Mouse (Mus musculus): ENCODE measurements around the gene Ankrd63.

Gene Ankrd63

DNA sequence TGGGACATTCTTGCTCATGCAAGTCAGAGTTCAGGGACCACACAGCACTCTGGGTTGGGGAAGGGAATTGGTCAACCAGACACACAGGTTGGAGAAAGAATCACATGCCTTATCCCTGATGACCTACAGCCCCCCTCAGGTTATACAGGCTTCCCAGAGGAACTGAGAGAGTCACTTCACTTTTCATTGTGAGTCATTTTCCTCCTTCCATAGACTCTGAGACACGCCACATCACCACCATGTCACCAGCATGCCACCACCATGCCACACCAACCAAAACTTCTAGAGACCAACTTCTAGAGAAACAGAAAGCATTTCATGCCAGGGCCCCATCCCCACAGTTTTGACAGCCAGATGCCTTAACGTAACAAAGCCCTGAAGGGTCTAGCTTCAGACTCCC lies 23.1 kb upstream of the Ankrd63 start:
- no peak for DNase-seq (ENCODE audit: low spot score)

DNA sequence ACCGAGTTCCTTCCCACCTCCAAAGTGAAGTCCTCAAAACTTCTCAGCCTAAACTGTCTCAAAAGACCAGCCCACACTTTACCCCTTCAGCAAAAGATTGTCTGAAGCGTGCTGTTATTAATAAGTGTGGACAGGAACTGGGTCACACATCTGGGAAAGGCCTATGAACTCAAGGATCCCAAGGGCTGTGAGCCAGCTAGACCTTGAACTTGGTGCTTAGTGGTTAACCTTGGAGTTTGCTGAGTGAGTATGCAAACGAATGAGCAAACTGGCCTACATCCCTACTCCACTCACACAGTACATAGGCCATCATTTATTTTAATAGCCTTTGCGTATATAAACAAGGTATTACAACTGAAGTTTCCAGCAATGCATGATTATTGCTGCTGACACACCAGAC lies 21.7 kb upstream of the Ankrd63 start:
- no peak for DNase-seq (ENCODE audit: low spot score)

DNA sequence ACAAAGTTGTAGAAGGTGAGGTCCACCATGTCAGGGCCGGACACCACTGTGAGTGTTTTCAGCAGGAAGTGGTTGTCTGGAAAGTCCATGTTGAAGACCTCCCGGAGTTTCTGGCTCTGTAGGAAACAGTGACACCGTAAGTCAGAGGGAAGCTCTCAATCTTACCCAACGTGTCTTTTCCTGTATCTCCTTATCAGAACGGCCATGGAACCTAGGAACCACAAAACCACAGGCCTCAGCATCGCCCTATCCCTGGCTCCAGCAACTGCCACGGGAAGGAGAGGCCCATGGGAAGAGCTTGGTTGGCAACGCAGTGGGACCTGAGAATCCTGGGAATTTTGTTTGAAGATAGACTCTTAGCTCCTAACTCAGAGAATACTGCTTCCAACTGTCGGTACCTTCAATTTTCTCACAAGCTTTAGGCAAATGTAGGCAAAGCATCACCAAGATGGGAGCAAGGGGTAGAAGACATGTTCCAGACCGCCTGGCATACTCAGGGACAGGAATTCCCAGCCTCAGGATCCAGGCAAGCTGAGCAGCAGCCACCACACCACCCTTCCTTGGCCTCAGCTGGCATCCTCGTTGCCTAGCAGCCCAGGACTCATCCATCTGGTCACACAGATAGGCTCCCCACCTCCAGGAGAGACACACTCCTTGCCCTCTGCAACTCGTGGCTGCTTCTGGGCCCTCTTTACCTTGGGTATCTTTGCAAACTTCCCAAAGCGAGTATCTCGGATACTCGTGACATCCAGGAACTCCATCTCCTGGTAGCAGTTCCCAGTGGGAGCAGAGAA lies 20.1 kb upstream of the Ankrd63 start:
- no peak for DNase-seq (ENCODE audit: low spot score)

DNA sequence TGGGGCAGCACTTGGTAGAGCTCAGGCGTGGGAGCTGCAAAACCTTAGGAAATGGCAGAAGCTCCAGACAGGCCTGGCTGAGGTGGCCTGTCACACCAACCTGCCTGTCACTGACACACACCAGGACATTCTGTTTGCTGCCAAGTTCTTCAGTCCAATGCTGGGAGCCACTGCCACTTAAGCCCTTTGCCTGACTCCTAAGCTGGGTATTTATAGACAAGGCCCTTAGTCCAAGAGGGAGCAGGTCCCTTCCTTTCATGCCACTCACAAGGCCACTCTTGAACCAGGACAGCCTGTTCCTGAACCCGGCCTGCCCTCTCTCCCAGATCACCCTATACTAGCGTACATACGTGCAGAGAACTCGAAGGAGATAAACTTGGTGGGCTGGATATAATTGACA lies 12.9 kb upstream of the Ankrd63 start:
- DNase-seq (ENCODE audit: low spot score), result no peak

DNA sequence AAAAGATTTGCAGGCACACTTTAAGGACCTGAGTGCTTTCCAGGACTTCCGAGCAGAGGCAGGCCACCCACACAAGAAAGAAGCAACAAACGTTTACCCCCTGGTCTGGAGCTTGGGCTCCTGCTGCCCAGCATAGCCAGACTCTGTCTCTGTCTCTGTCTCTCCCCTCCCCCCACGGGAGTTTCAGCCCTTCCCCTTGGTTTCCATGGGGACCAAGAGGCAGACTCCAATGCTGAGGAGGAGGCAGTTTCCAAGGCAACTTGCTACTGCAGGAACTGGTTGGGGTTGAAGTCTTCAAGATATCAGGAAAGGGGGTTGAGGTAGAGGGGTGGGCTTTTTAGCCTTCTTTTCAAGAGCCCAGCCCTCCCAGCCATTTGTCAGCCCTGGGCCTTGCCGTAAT lies 10.5 kb upstream of the Ankrd63 start:
- DNase-seq (ENCODE audit: low spot score), result no peak

DNA sequence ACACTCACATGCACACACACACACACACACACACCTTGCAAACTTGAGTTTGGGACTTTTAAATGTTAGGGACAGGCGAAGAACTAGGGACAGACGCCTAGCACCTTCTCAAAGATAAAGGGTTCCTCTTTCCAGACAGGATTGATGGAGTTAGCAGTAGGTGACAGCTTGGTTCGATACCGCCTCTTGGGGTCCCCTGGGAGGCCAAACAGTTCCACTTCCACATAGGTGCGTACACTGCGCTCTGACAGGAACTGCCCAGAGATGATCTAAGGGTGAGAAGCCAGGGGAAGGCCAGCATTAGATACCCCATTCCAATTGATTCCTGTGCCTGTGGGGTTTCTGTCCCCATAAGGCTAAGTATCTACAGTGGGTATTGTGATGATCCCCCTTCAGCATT lies 9.9 kb upstream of the Ankrd63 start:
- no peak for DNase-seq (ENCODE audit: low spot score)

DNA sequence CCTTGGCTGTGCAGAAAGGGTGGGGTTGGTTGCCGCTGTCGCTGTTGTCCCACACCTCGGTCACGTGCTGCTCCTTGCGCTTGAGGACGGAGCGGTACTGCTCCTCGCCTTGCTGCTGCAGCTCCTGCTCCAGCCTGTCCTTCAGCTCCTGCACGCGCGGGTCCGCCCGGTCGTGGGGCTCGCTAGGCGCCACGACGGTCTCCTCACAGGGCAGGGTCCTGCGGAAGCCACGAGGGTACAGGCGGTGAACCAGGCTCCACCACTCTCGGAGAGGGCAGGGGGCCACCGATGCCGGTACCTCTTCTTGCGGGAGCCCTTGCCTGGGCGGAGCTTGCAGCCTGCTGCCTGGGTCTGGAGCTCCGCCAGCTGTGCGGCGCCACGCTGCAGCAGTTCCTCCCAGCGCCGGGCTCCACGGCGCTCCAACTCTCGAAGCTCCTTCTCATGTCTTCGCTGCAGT lies 7.3 kb upstream of the Ankrd63 start:
- no peak for DNase-seq (ENCODE audit: low spot score)

DNA sequence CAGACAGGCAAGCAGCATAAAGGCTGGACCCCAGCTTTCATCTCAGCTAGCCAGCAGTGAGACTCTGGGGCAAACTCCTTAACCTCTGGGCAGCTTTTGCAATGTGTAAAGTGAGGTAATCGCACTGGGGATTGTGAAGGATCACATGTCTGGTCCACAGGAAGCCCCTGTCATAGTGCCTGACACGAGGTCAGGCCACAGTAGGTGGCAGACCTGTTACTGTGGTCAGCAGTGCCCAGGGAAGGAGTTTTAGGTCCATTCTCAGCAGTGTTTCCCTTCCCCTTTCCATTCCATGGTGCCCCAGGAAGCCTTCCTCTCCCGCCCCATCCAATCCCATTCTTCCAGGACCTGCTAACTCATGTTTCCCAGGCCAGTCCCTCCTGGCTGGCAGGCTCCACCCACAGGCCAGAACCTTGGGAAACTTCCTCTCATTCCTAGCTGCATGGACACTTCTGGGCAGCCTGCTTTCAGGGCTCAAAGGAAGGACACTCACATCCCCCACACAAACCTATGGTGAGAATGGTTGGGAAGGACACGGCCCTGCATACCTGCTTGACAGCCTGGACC lies 6.0 kb upstream of the Ankrd63 start:
- no peak for DNase-seq (ENCODE audit: low spot score)

DNA sequence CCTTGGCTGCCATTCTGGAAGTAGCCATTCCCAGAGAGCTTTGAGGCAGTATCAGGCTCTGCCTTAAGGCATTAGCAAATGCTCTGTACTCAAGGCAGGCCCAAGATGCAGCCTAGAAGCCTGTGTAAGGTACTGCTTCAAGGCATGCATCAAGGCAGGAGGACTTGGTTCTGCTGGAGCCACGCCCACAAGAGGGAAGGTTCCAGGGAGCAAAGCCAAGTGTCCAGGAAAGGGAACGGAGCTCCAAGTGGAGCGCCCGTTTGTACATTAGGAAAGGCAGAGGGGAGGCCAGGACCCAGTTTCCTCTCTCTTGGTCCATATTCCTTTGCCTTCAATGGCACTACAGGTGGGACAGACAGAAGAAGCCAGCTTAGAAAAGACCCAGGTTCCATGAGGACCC lies 4.7 kb upstream of the Ankrd63 start:
- DNase-seq (ENCODE audit: low spot score), result no peak

DNA sequence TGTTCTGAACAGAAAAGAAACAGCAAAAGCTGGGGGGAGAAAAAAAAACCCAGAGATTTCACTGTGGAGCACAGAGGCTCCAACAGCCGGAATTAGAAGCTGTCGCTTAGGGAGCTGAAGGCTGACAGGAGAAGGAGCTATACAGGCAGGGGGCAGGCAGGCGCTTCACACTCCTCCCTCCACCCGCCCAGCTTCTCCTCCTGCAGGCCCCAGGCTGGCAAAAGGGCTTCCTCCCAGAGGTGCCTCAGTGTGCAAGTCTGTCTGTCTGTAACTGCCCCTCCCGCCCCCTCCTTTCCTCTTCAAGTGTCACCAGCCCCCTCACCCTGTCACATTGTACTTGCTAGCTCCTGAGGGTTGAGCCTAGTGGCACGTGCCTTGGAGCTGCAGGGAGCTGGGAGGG lies 2.7 kb upstream of the Ankrd63 start:
- DNase-seq (ENCODE audit: low spot score), result no peak

DNA sequence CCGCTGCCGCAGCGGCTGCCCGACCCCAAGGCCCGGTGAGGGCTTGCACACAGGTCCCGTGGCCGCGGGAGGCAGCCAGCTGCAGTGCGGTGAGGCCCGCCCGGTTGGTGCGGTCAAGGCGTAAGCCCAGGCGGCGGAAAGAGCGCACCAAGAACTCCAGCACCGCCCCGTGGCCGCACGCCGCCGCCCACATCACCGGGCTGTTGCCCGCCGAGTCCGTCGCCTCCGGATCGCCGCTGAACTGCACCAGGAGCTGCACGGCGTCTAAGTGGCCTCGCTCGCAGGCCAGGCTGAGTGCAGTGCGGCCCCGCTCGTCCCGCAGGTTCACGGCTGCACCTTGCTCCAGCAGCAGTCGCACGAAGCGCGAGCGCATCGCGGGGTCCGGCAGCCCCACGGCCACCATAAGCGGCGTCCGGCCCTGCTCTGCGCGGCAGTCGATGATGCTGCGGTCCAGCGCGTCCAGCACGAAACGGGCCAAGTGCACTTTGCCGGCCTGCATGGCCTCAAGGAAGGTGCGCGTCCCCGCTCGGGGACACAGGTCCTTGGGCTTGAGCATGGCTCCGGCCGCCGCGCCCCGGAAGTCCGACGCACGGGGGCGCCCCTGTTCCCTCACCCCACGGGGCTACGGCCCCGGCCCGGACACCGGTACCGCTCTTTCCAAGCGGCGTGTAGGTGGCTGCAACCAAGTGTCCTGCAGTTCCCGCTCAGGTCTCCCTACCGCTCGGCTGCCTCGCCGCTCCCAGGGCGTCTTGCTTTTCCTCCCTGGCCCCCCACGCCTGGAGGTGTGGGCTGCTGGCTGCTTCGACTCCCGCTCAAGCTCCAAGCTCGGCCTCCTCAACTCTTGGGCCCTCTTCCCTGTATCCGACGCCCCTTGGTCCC lies 641 bp downstream of the Ankrd63 start:
- no peak for DNase-seq (ENCODE audit: low spot score)

DNA sequence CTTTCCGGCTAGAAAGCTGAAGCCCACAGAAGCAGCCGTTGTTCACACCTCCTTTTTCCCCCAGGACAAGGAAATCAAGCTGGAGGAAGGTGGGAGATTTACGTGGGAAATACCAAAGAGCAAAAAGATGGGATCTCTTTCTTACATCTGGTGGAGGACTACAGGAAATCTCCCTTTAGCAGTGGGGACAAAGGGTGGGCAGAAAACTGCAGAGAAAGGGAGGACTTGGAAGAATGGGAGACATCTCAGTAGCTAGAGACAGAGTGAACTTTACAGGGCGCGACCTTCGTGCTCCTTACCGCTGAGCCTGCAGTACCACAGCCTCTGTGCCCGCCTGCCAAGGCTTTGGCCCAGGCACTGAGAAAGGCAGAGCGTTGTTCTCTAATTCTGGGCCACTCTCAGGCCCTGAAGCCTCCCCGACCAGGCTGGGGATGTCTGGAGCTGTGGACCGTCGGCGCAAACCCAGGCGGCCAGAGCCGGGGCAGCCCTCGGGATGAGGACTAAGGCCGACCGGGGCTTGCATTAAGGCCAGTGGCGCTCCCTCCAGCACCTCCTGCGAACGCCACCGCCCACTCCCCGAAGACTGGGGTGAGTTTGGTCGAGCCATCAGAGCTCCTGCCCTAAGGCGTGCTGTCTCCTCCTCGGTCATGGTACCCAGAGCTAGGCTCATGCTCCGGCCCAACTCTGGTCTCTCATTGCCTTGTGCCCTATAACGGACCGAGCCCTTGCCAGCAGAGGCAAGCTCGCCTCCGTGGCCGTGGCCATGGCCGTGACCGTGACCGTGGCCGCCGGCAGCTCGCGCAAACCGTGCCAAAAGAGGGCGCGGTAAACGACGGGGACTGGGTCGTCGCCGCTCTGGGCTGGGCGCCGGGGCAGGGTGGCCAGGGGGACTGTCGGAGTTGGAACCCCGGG lies 1.5 kb downstream of the Ankrd63 start:
- DNase-seq (ENCODE audit: low spot score), result no peak

DNA sequence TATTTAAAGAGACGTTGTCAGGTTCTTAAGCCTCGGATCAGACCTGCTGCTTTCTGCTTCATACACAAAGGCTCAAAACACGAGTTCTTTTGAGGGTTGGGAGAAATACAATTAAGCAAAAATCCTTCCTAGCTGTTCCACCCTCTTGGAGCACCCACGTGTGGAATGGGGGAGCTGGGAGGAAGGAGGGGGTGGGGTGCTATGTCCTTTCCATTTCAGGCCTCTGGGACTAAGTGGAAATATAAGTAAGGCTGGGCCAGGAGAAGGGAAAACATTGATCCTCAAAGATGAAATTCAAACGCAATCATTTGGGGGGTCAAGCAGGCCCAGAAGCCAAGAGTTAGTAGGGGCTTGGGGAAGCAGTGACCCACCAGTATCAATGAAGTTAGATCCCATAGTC lies 2.6 kb downstream of the Ankrd63 start:
- DNase-seq (ENCODE audit: low spot score), result no peak

DNA sequence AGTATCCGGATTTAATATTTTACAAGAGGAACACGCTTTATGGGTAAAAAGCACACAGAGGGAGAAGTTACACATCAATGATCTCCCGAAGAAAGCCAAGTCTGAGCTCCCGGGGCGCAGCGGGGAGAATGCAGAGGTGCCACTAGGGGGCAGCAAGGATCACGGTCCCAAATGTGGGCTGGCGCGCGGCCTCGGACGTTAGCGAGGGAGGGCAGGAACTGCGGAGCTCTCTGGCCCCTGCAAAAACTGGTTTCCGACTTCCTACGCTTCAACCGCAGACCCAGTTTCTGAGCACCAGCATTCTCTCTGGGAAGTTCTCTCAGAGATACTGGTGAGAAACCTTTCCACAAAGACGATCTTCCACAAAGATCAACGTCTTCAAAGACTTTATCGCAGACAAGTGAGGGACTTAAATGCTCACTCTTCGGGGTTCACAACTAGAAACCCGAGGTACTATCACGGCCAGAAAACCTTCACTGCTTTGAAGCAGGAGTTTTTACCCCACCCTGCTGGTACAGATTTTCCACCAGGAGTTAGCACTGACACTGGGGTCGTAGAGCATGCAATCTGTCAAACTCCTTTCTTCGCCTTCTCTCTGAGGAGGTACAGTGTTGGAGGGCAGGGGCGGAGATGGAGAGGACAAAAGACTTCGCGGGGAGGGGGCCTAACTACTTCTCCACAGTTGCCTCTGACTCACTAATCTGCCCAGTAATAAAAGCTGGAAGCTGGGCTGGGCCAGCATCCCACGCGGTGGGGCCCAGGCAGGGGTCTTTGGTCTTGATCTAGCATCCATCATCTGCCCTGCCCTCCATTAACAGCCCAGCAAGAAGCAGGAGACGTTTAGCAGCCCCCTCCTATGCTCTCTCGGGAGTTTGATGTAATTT lies 3.3 kb downstream of the Ankrd63 start:
- peak; percentile 83 for DNase-seq (ENCODE audit: low spot score)

DNA sequence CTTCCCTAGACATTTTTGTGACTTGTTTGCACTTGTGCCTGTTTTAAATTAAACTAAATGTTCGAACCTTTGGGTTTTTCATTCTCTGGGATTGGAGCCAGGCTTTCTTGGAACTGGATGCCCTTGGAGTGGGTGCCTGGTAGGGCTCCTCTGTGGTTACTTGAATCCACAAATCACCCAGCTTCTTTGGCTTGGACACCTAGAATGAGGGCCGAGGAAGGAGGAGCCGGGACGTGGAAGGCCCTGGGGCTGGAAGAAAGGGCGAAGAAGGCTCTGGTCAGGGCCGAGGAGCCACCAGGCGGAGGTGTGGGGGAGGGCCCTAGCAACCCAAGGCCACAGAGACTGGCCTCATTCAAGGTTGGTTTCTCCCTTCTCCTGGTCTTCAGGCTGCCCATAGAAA lies 5.8 kb downstream of the Ankrd63 start:
- DNase-seq (ENCODE audit: low spot score), result no peak

DNA sequence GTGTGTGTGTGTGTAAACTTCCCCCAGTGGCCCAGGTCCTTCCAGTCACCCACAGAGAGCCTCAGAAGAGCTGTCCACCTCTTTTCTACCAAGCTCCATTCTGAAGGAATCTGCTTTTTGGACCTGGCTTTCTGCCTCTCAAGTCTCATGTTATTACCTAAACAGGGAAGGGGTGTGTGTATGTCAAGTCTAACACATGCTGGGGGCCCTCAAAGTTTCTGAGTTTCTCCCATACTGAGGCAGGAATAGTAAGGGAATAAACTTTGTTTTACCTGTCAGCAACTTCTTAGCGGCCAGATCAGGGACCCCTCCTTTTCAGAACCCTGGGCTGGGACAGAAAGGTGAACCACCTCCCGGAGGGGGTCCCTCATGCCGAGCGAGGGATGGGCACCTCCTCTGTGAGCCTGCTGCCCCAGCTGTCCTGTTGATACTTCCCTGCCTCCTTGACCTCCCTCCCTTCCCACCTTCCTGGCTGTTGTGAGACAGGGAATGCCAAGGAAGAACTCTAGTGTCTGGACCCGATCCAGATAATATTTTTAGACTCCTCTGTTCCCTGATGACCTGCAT lies 6.4 kb downstream of the Ankrd63 start:
- no peak for DNase-seq (ENCODE audit: low spot score)

DNA sequence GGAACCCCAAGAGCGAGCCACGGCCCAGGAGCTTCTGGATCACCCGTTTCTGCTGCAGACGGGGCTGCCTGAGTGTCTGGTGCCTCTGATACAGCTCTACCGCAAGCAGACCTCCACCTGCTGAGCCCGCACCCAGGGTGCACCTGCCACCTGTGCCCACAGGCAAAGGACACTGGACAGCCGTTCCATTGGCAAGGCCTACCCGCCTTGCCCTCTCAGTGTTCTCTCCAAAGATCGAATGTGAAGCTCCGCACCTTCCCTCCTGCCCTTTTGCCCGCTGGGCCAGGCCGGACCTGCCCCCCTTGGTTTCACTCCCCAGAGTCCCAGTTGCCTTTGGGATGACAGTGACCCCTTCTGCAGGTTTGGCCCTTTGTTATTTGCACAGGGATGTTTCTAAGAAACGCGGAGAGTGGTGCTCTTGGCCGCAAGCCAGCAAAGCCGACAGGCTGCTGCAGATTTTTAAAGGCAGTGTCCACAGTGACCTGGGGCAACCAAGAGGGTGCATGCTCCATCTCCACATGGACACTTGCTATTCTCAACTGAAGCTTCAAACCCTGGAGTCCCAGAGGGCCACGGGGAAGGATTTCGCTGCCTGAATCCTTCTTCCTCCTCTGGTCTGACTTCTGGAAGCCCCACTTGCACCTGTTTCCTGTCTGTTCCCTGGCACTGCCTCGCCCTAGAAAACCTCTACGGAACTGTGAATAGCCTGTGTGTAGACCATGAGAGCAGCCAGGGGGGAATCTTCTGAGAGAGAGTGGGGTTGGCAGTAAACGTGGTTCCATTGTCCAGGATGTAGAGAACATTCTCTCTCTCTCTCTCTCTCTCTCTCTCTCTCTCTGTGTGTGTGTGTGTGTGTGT lies 7.1 kb downstream of the Ankrd63 start:
- no peak for DNase-seq (ENCODE audit: low spot score)

DNA sequence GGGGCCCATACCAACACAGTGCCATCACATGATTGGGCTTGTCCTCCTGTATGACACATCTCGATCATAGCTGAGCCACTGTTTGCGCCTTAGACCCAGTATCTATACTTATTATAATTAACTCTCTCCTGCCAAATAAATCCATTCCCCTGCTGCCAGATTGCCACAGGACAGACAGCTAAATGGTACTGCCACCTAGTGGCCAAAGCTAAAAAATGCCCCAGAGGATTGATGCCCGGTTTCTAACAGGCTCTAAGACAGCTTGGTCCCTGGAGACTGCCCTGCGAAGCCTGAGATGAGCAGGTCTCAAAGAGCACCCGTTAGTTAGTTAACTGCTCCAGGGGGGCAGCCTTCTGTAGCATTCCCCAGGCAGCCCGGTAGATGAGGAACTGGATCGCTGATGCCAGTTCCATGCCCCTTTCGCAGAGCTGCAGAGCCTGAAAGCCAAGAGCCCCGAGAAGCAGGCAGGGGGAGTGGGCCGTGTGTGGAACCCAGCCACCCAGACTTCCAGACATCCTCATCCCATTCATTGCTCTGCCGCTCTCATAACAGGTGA lies 8.0 kb downstream of the Ankrd63 start:
- no peak for DNase-seq (ENCODE audit: low spot score)

DNA sequence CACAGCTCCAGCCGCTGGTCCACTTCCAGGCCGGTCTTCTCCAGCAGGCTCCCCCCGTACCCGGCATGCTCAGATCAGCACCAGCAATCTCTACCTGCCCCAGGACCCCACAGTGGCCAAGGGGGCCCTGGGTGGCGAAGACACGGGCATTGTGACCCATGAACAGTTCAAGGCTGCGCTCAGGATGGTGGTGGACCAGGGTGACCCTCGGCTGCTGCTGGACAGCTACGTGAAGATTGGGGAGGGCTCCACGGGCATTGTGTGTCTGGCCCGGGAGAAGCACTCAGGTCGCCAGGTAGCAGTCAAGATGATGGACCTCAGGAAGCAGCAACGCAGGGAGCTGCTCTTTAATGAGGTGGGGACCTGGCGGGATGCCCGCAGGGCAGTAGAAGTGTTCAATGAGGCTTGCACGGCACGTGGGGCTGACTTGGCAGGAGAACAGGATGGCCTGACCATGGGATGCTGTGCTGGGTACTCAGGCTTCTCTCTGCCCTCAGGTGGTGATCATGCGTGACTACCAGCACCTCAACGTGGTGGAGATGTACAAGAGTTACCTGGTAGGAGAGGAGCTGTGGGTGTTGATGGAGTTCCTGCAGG lies 10.3 kb downstream of the Ankrd63 start:
- DNase-seq (ENCODE audit: low spot score), result no peak
